Mouse (Mus musculus) ES-Bruce4 (cell line): ENCODE results near the gene Megf8. TPM values are rescaled to one million over a fixed set of nuclear protein-coding genes. Genes with fewer than 3 reads are reported as not detected.

ENCODE experiments used
- H3K27ac ChIP-seq: 2 replicates; pipeline ENCODE4 v1.5.1; 2012; ENCODE audit warnings: low read length, inconsistent platforms; ENCODE audit not compliant: insufficient read depth
- H3K27me3 ChIP-seq: 2 replicates; pipeline ENCODE4 v1.6.1; 2012; ENCODE audit warnings: mild to moderate bottlenecking, low read length, inconsistent platforms; ENCODE audit not compliant: control insufficient read depth, poor library complexity, insufficient read depth, severe bottlenecking
- H3K36me3 ChIP-seq: 2 replicates; pipeline ENCODE4 v1.6.1; 2012; ENCODE audit warnings: inconsistent platforms, mild to moderate bottlenecking, low read length, moderate library complexity; ENCODE audit not compliant: control insufficient read depth, poor library complexity, insufficient read depth, severe bottlenecking
- H3K4me1 ChIP-seq: one replicate; pipeline ENCODE4 v1.8.1; 2011; ENCODE audit warnings: low read length; ENCODE audit not compliant: control insufficient read depth, insufficient read depth
- H3K4me3 ChIP-seq: 2 replicates; pipeline ENCODE4 v1.5.1; 2011; ENCODE audit warnings: low read depth, mild to moderate bottlenecking, low read length
- H3K9ac ChIP-seq: 2 replicates; pipeline ENCODE4 v1.6.1; 2012; ENCODE audit warnings: low read depth, mild to moderate bottlenecking, inconsistent platforms; ENCODE audit not compliant: poor library complexity, severe bottlenecking
- H3K9me3 ChIP-seq: replicated peaks from 2 replicates; pipeline ENCODE4 v1.6.1; 2012; ENCODE audit warnings: mild to moderate bottlenecking, low read length, inconsistent platforms; ENCODE audit not compliant: control insufficient read depth, poor library complexity, insufficient read depth, severe bottlenecking
- CTCF ChIP-seq: IDR thresholded peaks from one replicate; pipeline ENCODE4 v1.8.1; 2011; ENCODE audit warnings: low read depth, low read length
- EP300 ChIP-seq: IDR thresholded peaks from 2 replicates; pipeline ENCODE4 v1.6.1; 2011; ENCODE audit warnings: low read depth, low read length; ENCODE audit not compliant: insufficient read depth
- POLR2A ChIP-seq: IDR thresholded peaks from one replicate; pipeline ENCODE4 v1.8.1; 2011; ENCODE audit warnings: low read length; ENCODE audit not compliant: insufficient read depth
- polyA plus RNA-seq: library from polyadenylated mRNA; stranded (reverse); fragments of >200 nt; gene quantifications from 2 replicates; pipeline ENCODE4 v1.2.4, GENCODE M21; 2011; ENCODE audit warnings: low read depth; ENCODE audit not compliant: missing spikeins, insufficient read depth, insufficient read length

Gene Megf8
- polyA plus RNA-seq, 1 experiment, result 22.2 TPM

- Histone ChIP-seq H3K27ac (no peak overlapping the region), H3K9ac (no peak overlapping the region), H3K9me3 (no peaks in the 10 kb centered on the region), H3K4me3 (no peak overlapping the region), H3K36me3 (no peaks in the 10 kb centered on the region), H3K4me1 (no peaks in the 10 kb centered on the region), H3K27me3 (no peaks in the 10 kb centered on the region)
- TF ChIP-seq CTCF (no peak), POLR2A (no peak), EP300 (no peak)
These were observed 7.5 kb upstream of the Megf8 start for GRCm38 (mm10) chr7:25309425-25309824.

GRCm38 (mm10) chr7:25311193-25311592, 5.8 kb upstream of the Megf8 start:
- Histone ChIP-seq H3K36me3 (no peaks in the 10 kb centered on the region), H3K9ac (no peak overlapping the region), H3K27me3 (no peaks in the 10 kb centered on the region), H3K9me3 (no peaks in the 10 kb centered on the region), H3K4me3 (no peak overlapping the region), H3K27ac (no peak overlapping the region), H3K4me1 (no peaks in the 10 kb centered on the region)
- TF ChIP-seq CTCF (no peak), EP300 (no peak), POLR2A (no peak)

- Histone ChIP-seq H3K9me3 (no peaks in the 10 kb centered on the region), H3K27ac (no peak overlapping the region), H3K36me3 (no peaks in the 10 kb centered on the region), H3K4me3 (no peak overlapping the region), H3K27me3 (no peaks in the 10 kb centered on the region), H3K9ac (no peak overlapping the region), H3K4me1 (no peaks in the 10 kb centered on the region)
- no peak for TF ChIP-seq EP300
- TF ChIP-seq CTCF, result no peak
- no peak for TF ChIP-seq POLR2A
These were observed 3.6 kb upstream of the Megf8 start for GRCm38 (mm10) chr7:25313325-25313724.

DNA sequence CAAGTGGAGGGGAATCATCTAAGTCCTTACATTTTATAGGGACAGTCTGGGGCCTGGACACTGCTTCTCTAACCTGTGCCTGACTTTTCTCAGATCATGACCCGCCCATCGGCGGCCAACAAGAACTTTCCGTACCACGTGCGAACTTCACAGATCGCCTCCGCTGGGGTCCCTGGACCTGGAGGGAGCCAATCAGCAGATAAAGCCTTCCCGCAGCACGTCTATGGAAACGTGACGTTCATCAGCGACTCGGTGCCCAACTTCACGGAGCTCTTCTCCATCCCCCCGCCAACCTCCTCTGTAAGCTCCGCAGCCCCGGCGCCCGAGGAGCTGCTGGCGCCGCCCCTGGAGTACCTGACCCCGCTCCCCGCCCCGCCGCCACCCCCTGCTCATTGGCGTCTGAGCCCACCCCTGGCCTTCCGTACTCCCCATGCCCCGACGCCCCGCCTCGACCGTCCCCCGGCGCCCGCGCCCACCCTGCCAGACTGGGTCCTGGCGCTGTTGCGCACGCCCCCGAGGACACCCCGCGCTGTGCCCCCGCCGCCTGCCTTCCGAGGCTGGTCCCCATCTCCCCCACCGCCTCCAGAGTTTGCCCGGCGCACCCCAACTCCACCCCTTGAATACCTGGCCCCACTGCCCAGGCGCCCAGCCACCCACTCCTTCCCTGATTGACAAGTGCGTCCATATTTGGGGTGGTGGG, 2.2 kb upstream of the Megf8 start:
- Histone ChIP-seq H3K9me3 (no peaks in the 10 kb centered on the region), H3K4me3 (peak overlapping the region; percentile 82), H3K27ac (no peak overlapping the region), H3K27me3 (no peaks in the 10 kb centered on the region), H3K36me3 (no peaks in the 10 kb centered on the region), H3K9ac (peak overlapping the region; percentile 97), H3K4me1 (no peaks in the 10 kb centered on the region)
- TF ChIP-seq CTCF, result no peak
- TF ChIP-seq EP300, result no peak
- no peak for TF ChIP-seq POLR2A

- peak overlapping the region; percentile 55 for H3K27ac ChIP-seq
These were observed 1.5 kb upstream of the Megf8 start for GRCm38 (mm10) chr7:25315306-25316041.

DNA sequence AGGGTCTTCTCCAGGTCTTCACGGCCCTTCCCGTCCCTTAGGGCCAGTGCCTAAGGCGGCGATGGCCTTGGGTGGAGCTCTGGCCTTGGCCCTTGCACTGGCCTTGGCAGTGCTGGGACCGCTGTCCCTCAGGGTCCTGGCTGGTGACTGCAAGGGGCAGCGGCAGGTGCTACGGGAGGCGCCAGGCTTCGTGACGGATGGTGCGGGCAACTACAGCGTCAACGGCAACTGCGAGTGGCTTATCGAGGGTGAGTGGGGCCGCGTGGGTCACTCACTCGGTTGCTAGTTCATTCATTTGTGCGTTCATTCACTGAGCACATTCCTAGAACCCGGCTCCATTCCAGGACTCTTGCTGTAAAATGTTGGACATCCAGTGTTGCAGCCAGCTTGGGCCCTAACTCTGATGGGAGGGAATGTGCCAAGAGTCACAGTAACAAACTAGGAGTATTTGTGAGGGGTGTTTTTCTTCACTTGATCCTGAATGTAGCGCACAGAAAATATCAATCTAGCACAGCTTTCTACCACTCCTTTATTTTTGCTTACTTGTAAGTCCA, 559 bp downstream of the Megf8 start:
- H3K4me1 ChIP-seq, result peaks cover 3% of the 10 kb centered on the region
- TF ChIP-seq POLR2A, result no peak
- TF ChIP-seq CTCF, result no peak
- no peak for TF ChIP-seq EP300

More at GRCm38 (mm10) chr7:25315306-25316041, 1.5 kb upstream of the Megf8 start:
- H3K9me3 ChIP-seq, result no peaks in the 10 kb centered on the region
- H3K27me3 ChIP-seq, result no peaks in the 10 kb centered on the region
- H3K9ac ChIP-seq, result peak overlapping the region; percentile 97
- H3K36me3 ChIP-seq, result no peaks in the 10 kb centered on the region
- no peaks in the 10 kb centered on the region for H3K4me1 ChIP-seq
- TF ChIP-seq CTCF (no peak), POLR2A (no peak), EP300 (no peak)
- H3K4me3 ChIP-seq, result peak overlapping the region; percentile 82

More for the DNA sequence above, 559 bp downstream of the Megf8 start:
- Histone ChIP-seq H3K9ac (peak overlapping the region; percentile 66), H3K27me3 (no peaks in the 10 kb centered on the region), H3K9me3 (no peaks in the 10 kb centered on the region), H3K36me3 (no peaks in the 10 kb centered on the region), H3K27ac (peak overlapping the region; percentile 8; the same call in 1 of the 2 replicates), H3K4me3 (peak overlapping the region; percentile 69)
